Mouse (Mus musculus) frontal cortex, postnatal 14 days (tissue): Measurements from ENCODE around the gene Pik3ip1.

Experiments
- DNase-seq, 2 experiments: peaks; one replicate each; pipeline ENCODE4 v3.0.0; 2022; ENCODE audit warnings: low spot score in 2 of 2

Gene Pik3ip1

DNA sequence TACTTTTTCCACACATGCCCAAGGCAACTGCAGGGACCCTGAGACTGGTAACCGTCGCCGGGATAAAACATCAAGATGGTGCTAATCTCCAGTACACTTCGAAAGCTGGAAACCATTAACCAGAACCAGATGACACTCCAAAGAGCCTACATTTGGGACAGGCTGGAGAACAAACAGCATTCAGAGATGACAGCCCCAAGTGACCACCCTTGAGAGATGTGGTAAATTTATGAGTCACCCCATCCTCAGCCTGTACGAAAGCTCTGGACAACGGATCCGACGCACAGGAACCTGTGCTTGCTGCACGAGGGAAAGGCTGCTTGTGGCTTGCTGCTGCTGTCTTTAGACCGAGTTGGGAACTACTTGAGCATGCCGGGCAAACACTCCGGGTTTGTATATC, 44.5 kb downstream of the Pik3ip1 start:
- DNase-seq, result no peak

DNA sequence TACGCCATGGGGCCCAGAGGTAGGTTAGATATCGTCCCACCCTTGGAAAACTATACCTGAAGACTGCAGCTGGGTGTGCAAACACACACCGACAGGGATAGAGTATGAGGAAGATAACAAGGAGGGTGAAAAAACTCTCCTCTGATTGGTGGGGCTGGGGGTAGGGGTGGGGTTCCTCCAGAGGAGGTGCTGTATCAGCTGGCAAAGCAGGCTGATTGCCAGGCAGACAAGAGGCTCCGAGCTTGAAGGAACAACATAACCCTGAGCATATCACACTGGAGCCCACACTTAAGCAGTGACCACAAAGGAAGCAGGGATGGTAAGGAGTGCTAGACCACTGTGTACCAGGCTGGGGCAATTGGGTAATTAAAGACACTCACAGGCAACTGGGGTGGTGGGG, 49.2 kb downstream of the Pik3ip1 start:
- no peak for DNase-seq

DNA sequence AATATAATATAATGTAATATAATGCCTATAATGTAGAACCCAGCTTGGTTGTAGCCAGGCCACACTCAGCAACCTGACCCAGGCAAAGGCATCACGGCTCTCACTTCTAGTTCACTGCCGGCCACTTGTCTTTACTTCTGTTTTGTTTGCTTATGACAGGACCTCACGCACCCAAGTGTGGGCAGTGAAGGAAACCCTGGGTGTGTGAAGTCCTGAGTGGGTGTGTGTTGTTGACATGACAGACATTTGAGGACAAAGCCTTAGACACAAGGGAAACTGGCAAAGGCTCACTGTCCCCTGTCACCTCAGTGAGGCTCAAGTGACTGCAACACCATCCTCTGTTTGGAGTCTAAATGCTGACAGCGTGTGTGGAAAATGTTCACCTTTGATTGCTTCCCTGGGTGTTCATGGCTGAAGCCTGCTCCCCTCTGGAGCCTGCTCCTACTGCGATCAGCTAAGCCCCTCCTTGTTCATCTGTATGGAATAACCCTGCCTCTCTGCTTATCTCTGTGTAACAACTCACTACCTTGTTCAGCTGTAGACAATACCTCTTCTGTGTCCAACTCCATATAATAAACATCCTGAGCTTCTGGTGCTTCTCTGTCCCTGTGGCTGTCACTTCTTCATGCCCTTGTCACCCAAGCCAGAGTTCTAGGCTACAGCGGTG, 51.1 kb downstream of the Pik3ip1 start:
- no peak for DNase-seq

GRCm38 (mm10) chr11:3382602-3383594, 52.7 kb downstream of the Pik3ip1 start:
- no peak for DNase-seq

- peak; percentile 63 to 87 for DNase-seq
Observed at GRCm38 (mm10) chr11:3386941-3387368, 56.8 kb downstream of the Pik3ip1 start.

GRCm38 (mm10) chr11:3387482-3388196, 57.4 kb downstream of the Pik3ip1 start:
- DNase-seq, result no peak

- DNase-seq, result no peak
Observed at GRCm38 (mm10) chr11:3389996-3390395, 59.8 kb downstream of the Pik3ip1 start.

GRCm38 (mm10) chr11:3390789-3391188, 60.6 kb downstream of the Pik3ip1 start:
- DNase-seq, result no peak

- no peak for DNase-seq
Observed at GRCm38 (mm10) chr11:3392526-3392925, 62.3 kb downstream of the Pik3ip1 start.
